Mouse (Mus musculus) neural tube, embryonic 12.5 days (tissue): ENCODE results near the gene Ruvbl1. TPM values are rescaled to one million over a fixed set of nuclear protein-coding genes. Genes with fewer than 3 reads are reported as not detected.

Source experiments
- ATAC-seq: fragments of 200-750 bp; cut with Nextera tagmentation; 2 replicates; pipeline ENCODE4 v1.8.0; 2017; ENCODE audit warnings: low read depth, mild to moderate bottlenecking, moderate TSS enrichment, moderate library complexity; ENCODE audit not compliant: low FRiP score
- H3K27ac ChIP-seq: fragments of 300-500 bp; sonication (generic); 2 replicates; pipeline ENCODE4 v1.5.1; 2016
- H3K27me3 ChIP-seq: fragments of 300-500 bp; sonication (generic); replicated peaks from 2 replicates; pipeline ENCODE4 v1.6.1; 2016; ENCODE audit warnings: mild to moderate bottlenecking
- H3K36me3 ChIP-seq: fragments of 300-500 bp; sonication (generic); 2 replicates; pipeline ENCODE4 v1.6.1; 2016; ENCODE audit warnings: mild to moderate bottlenecking
- H3K4me1 ChIP-seq: fragments of 300-500 bp; sonication (generic); 2 replicates; pipeline ENCODE4 v1.6.1; 2016
- H3K4me2 ChIP-seq: fragments of 300-500 bp; sonication (generic); replicated peaks from 2 replicates; pipeline ENCODE4 v1.6.1; 2016; ENCODE audit warnings: mild to moderate bottlenecking
- H3K4me3 ChIP-seq: fragments of 300-500 bp; sonication (generic); 2 replicates; pipeline ENCODE4 v1.5.1; 2016
- H3K9ac ChIP-seq: fragments of 300-500 bp; sonication (generic); 2 replicates; pipeline ENCODE4 v1.6.1; 2016; ENCODE audit warnings: mild to moderate bottlenecking
- H3K9me3 ChIP-seq: fragments of 300-500 bp; sonication (generic); 2 replicates; pipeline ENCODE4 v1.6.1; 2016; ENCODE audit warnings: mild to moderate bottlenecking
- WGBS: fragments of 180-500 bp; shearing (Covaris S2); methylation state at CpG from one replicate; pipeline ENCODE4 v1.1.7; 2016; 5-methylcytosine and 5-hydroxymethylcytosine counted together
- polyA plus RNA-seq: library from polyadenylated mRNA; unstranded; fragments of >200 nt; fragmentation: Nextera tagmentation; extraction: Ambion mirVana; gene quantifications from 2 replicates; pipeline ENCODE4 v1.2.1, GENCODE M21; 2016

Gene Ruvbl1
- polyA plus RNA-seq, 1 experiment from 2014 or later: 112 TPM

DNA sequence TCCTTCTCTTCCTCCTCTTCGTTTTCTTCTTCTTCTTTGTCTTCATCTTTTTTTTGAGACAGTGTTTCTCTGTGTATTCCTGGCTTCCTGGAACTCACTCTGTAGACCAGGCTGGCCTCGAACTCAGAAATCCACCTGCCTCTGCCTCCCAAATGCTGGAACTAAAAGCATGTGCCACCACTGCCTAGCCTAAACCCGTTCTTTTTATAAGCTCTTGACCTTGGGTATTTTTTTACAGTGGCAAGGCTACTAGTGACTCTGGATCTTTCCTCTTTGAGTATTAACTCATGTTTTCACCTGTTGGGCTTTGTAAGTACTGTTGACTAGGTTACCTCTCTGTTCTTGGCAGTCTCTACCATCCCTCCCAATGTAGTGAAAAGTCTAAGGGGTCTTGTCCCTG, 57.8 kb downstream of the Ruvbl1 start:
- H3K9me3 ChIP-seq: no peaks in the 10 kb centered on the region
- H3K9ac ChIP-seq: no peak overlapping the region
- peaks cover 9% of the 10 kb centered on the region; the same call in 1 of the 2 replicates for H3K4me1 ChIP-seq
- H3K36me3 ChIP-seq: no peaks in the 10 kb centered on the region
- no peak for ATAC-seq
- H3K4me2 ChIP-seq: no peak overlapping the region
- no peaks in the 10 kb centered on the region for H3K27me3 ChIP-seq
- no peak overlapping the region for H3K27ac ChIP-seq
- WGBS: 69% methylated on average over 3 of the region's 3 CpGs
- H3K4me3 ChIP-seq: no peak overlapping the region

DNA sequence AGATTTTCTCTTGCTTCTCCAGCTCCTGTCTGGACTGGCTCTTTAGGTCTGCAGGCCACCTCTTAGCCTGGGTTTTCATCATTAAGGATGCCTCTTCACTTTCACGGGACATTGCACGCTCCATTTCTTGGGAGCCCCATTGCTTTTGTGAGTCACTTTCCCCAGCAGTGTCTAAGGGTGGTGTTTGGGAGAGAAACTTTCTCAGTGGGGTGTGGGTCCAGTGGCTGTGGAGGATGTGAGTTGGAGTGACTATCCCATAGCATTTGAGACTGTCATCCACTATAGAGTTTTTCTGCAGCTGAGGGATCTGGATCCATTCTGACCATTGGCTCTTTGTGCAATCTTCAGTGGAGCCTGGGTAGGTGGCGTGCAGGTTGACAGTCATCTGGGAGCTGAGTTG, 58.2 kb downstream of the Ruvbl1 start:
- WGBS: 85% methylated on average over 3 of the region's 3 CpGs
- Histone ChIP-seq H3K4me1 (peaks cover 9% of the 10 kb centered on the region; the same call in 1 of the 2 replicates), H3K4me2 (no peak overlapping the region), H3K9me3 (no peaks in the 10 kb centered on the region), H3K9ac (no peak overlapping the region), H3K27ac (no peak overlapping the region), H3K27me3 (no peaks in the 10 kb centered on the region), H3K4me3 (no peak overlapping the region), H3K36me3 (no peaks in the 10 kb centered on the region)
- no peak for ATAC-seq

DNA sequence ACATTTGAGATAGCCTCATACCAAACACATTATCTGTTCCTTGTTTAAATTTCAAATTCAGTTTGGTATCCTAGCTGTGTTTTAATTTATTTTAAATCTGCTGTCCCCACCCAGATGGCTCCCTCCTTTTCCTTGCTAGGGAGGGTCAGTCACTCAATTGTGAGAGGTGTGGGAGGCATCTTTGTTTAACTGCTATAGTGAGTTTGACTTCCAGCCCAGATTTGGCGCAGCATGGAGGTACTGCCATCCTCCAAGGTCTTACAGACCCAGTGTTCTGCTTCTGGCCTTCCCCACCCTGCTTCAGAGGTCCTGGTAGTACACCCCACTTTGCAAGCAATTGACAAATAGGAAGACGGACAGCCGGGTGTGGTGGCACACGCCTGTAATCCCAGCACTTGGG, 58.8 kb downstream of the Ruvbl1 start:
- 88% methylated on average over 4 of the region's 4 CpGs for WGBS
- peaks cover 9% of the 10 kb centered on the region; the same call in 1 of the 2 replicates for H3K4me1 ChIP-seq

DNA sequence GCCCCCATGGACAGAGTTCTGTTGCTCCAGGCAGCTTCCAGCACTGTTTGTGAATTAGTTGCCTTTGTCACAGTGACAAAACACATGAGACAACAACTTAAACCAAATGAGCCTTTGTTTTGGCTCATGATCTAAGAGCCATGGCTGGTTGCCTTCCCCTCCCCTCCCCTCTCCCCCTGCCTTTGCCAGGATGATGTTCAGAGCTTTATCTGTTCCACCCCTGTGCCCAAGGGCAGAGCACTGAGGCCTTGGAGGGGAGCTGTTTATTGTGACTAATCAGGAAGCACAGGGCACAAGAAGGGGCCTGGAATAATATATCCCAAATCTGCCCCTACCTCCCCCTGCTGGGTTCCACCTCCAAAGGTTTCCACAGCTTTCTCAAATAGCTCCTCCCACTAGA, 65.1 kb downstream of the Ruvbl1 start:
- ATAC-seq: no peak
- no peaks in the 10 kb centered on the region for H3K36me3 ChIP-seq
- no peak overlapping the region for H3K9ac ChIP-seq
- H3K4me2 ChIP-seq: no peak overlapping the region
- H3K27ac ChIP-seq: no peak overlapping the region
- H3K27me3 ChIP-seq: no peaks in the 10 kb centered on the region
- H3K4me3 ChIP-seq: no peak overlapping the region
- H3K9me3 ChIP-seq: no peaks in the 10 kb centered on the region
- H3K4me1 ChIP-seq: no peaks in the 10 kb centered on the region

More for the DNA sequence above, 58.8 kb downstream of the Ruvbl1 start:
- Histone ChIP-seq H3K27ac (no peak overlapping the region), H3K36me3 (no peaks in the 10 kb centered on the region), H3K9me3 (no peaks in the 10 kb centered on the region), H3K4me3 (no peak overlapping the region), H3K9ac (no peak overlapping the region), H3K4me2 (no peak overlapping the region), H3K27me3 (no peaks in the 10 kb centered on the region)
- ATAC-seq: no peak

DNA sequence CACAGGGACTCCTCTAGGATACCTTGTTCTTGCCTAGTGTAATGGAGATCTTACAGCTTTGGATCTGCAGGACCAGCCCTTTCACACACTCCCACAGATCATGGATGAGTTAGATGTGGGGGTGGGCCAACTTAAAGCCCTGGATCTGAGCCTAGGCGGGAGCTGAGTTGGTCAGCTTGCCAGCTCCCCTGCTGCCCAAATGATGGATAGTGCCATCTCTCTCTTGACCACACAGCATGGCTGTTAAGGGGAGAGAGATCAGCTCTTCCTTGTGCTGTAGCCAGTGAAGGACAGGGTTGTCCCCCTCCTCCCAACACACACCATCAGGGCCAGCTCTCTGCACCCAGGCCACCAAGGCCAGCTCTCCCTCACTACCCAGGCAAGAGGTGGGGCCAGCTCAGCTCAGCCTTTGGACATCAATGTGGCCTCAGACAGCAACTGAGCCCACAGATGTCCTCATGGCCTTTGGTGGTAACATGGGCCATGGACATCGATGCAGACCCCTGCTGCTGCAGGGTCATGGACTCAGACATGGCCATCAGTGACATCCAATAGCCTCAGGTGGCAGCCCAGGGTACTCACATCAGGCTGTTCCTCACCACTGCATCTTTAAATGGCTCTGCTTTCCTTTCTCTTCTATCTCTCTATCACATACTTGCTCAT, 75.0 kb downstream of the Ruvbl1 start:
- Histone ChIP-seq H3K9me3 (no peaks in the 10 kb centered on the region), H3K36me3 (no peaks in the 10 kb centered on the region), H3K27me3 (no peaks in the 10 kb centered on the region), H3K4me1 (no peaks in the 10 kb centered on the region), H3K27ac (no peak overlapping the region), H3K9ac (no peak overlapping the region), H3K4me3 (no peak overlapping the region), H3K4me2 (no peak overlapping the region)
- WGBS: 65% methylated on average over 2 of the region's 2 CpGs
- ATAC-seq: no peak

DNA sequence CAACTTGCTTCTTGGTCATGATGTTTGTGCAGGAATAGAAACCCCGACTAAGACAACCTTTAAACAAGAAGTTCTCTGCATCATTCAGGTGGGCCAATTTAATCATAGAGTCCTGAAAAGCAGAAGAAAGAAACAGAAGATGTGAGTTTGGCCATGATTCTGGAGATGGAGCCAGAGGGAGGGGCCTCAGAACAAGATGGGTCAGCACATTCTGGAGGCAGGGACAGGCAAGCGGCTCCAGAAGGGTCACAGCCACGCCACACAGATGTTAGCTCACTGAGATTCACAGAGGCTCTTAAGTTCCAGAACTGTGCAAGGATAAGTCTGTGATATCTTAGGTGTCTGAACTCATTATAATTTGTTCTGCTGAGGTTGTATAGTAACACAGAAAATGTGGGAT, 79.0 kb downstream of the Ruvbl1 start:
- no peak overlapping the region for H3K27ac ChIP-seq
- H3K9ac ChIP-seq: no peak overlapping the region
- no peak overlapping the region for H3K4me2 ChIP-seq
- H3K4me1 ChIP-seq: no peaks in the 10 kb centered on the region
- H3K4me3 ChIP-seq: no peak overlapping the region
- peaks cover 4% of the 10 kb centered on the region for H3K27me3 ChIP-seq
- 85% methylated on average over 3 of the region's 3 CpGs for WGBS
- no peak for ATAC-seq
- H3K36me3 ChIP-seq: no peaks in the 10 kb centered on the region
- H3K9me3 ChIP-seq: no peaks in the 10 kb centered on the region

DNA sequence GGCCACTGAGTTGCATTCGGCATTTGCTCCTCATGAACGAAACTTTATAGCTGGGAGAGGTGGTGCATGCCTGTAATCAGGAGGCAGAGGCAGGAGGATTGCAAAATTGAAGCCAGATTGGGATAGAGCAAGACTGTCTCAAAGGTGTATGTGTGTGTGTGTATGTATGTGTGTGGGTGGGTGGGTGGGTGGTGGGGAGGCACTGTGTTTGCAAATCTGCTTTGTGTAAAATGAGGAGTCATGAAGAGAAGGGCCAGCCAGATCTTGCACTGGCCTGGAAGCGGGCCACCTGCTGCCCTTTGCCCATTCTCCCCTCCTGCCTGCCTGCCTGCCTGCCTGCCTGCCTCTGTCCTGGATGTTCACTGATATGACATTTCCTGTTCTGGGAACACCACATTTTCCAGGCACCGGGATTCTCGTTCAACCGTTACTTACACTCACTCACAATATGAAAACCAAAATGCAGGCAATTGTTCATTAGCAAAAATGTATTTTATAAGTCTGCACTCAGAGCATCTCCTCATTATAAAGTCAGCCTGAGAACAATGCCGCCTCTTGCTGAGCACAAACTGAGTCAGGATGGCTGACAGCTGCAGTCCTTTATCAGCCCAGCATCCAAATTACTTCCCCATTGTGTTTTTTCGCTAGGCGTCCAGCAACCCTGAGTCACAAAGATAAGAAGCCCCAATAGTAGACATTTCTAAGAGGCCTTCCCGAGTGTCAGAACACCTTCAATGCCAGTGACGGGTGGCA, 79.6 kb downstream of the Ruvbl1 start:
- H3K4me3 ChIP-seq: no peak overlapping the region
- no peak overlapping the region; the same call in 1 of the 2 replicates for H3K4me2 ChIP-seq
- H3K9ac ChIP-seq: no peak overlapping the region
- H3K27me3 ChIP-seq: peaks cover 4% of the 10 kb centered on the region
- no peak overlapping the region for H3K27ac ChIP-seq
- WGBS: 40% methylated on average over 11 of the region's 11 CpGs
- H3K36me3 ChIP-seq: no peaks in the 10 kb centered on the region
- no peaks in the 10 kb centered on the region for H3K4me1 ChIP-seq
- 0 out of 2 replicates have a peak, but pooled peaks have one; percentile 53 for ATAC-seq
- no peaks in the 10 kb centered on the region for H3K9me3 ChIP-seq

DNA sequence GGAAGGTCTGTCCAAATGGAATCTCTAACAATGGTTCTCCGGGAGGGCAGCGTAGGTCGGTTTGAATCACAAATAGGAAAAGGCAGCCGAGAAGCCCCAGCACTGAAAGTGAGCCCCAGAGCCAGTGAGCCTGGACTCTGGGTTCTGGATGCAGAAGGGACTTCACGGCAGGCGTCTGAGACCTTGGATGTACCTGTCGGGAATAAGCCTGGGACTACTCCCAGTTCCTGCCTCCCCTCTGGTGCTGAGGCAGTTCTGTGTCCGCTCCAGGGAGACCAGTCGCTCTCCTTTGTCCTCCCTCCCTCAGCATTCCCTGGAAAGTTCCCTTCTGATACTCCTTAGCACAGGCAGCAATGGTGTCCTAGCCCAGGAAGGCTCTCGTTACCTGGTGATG, 80.2 kb downstream of the Ruvbl1 start:
- WGBS: 30% methylated on average over 10 of the region's 10 CpGs
- H3K4me3 ChIP-seq: no peak overlapping the region
- H3K27me3 ChIP-seq: peaks cover 4% of the 10 kb centered on the region
- no peaks in the 10 kb centered on the region for H3K36me3 ChIP-seq
- no peak overlapping the region for H3K27ac ChIP-seq
- H3K4me1 ChIP-seq: no peaks in the 10 kb centered on the region
- no peak overlapping the region for H3K9ac ChIP-seq
- ATAC-seq: no peak
- no peak overlapping the region; the same call in 1 of the 2 replicates for H3K4me2 ChIP-seq
- H3K9me3 ChIP-seq: no peaks in the 10 kb centered on the region

Other genes starting within 250 kb of the Ruvbl1 start
- gene Dnajb8, start 243.1 kb upstream of the Ruvbl1 start, polyA plus RNA-seq: not detected in 2 replicates
- gene Eefsec, start 18.9 kb upstream of the Ruvbl1 start, polyA plus RNA-seq: 26.2 and 29.2 TPM in 2 replicates
- gene Sec61a1, start 53.5 kb downstream of the Ruvbl1 start, polyA plus RNA-seq: 192 and 193 TPM in 2 replicates
- not detected in 2 replicates for gene Kbtbd12, start 172.5 kb downstream of the Ruvbl1 start, polyA plus RNA-seq